Mouse (Mus musculus) layer of hippocampus, adult 9-10 months (tissue): ENCODE measurements at regions not wholly inside any gene's neighbourhood (a gene's known extent, or its start where the extent isn't known, plus 50 kb on each side); places are given as distances from the start of the nearest gene placed in this dataset.

ENCODE experiments used
- DNase-seq: peaks from one replicate; pipeline ENCODE4 v3.0.0; 2022; ENCODE audit warnings: low spot score

DNA sequence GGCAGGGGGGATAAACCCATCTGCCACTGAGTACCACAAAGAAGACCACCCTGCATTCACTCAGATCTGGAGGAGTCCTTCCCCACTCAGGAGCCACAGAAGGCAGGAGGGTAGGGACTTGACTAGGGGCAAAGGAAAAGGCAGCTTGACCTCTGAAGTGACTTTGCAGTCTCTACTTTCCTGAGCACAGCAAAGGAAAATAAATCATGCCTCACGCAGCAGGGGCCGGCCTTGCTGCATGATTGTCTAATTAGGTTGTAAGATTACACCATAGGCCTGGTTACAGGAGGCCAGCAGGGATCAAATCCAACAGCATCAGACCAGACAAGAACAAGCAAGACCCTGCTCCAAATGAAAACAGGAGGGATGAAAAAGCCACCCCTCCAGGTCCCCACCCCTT lies 180.0 kb downstream of the Gm12728 start:
- no peak for DNase-seq

DNA sequence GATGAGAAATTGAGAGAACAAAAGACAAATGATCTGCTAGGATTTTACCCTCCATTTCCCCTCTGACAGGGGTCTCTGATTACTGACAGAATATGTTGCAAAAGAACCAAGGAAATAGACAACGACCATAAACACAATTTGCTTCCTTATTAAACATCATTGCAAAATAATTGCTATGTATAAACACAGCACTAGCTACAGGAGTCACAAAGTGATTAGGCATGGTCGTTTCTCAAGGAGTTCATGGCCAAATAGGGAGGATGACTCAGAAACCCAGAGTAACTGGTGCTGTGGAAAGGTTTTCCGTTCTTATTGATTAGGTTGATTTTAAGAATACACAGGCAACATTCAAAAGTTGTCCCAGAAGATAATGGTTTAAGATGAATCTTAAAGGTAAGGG lies 180.4 kb downstream of the Gm12728 start:
- no peak for DNase-seq

- no peak for DNase-seq
Measured at GRCm38 (mm10) chr4:105972736-105973135, 183.1 kb downstream of the Gm12728 start.

- DNase-seq = no peak
Measured at GRCm38 (mm10) chr4:105973769-105974397, 184.2 kb downstream of the Gm12728 start.

DNA sequence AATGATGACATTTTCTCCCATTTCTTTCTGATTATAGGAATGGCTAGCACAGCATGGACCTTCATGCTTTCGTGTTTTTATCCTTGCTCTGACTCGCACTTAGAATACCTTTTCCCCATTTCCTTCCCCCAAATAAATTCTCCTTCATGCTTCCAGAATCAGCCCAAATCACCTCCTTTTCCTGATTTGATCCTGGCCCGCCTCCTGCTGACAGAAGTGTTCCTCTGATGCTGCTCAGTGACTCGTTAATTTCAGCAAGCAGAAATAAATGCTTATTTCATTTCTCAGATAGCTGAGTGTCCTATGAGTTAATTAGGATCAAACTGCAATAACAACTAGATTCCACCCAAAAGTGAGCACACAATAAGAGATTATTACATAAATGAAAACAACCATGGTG lies 185.3 kb downstream of the Gm12728 start:
- DNase-seq = no peak

DNA sequence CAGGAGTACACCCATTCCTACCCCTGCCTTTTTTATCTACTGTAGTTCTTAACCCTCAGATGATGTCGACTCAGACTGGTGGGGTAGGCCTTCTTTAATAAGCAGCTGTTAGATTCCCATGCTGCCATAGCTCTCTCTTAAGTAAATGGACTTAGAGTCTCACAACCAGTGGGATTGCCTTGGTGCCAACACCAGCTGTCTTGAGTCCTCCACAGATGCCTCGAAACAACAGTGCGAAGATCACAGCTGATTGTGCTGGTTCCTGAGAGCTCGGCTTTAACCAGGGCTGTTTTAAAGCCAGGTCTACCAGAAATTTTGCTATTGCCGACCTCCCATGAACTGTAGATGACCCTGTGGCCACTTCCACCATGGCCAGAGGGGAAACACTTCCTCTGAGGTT lies 189.4 kb downstream of the Gm12728 start:
- DNase-seq = no peak

- no peak for DNase-seq
Measured at GRCm38 (mm10) chr4:105983018-105983417, 193.3 kb downstream of the Gm12728 start.

- DNase-seq = no peak
Measured at GRCm38 (mm10) chr4:105987963-105988602, 198.4 kb downstream of the Gm12728 start.

DNA sequence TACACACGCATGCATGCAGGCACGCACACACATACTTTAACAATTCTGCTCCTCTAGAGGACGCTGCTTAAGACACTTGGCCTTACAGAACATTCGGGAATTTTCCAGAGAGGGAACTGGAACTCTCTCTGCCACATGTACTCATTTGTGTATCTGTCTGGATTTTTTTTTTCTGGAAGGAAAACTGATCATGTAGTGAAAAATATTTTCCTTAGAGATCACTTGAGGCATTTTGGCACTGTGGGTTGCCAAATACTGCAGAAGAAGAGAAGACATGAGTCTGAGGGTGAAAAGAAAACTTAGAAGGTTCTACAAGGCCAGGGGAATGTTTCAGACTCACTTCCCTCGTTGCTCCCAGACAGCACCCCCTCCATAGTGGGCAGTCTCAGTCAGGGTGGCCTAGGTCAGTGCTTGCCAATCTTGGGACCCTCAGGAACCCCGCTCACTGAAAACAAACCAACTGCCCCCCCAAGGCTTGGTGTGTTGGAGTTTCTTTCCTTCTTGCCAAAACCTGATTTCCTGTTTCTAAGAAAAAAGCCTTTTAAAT lies 203.0 kb downstream of the Gm12728 start:
- DNase-seq = no peak

GRCm38 (mm10) chr4:105994390-105994798 lies 204.7 kb downstream of the Gm12728 start:
- no peak for DNase-seq

DNA sequence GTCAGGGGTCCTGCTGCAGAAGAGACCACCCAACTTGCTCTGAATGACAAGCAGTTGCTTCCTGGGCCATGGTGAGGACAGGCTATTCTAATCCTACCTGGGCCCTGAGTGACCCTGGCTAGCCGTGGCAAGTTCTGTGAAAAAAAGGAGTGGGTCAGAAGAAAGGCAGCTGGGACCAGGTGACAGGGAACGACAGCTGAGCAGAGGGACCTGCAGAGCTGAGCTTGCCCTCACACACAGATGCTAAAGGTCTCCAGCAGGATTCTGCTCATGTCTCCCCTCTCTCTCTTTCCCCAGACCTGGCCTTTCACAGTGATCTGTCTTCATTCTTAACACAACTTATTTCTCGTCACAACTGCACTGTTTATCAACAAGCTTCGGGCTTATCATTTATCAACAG lies 206.4 kb downstream of the Gm12728 start:
- no peak for DNase-seq

DNA sequence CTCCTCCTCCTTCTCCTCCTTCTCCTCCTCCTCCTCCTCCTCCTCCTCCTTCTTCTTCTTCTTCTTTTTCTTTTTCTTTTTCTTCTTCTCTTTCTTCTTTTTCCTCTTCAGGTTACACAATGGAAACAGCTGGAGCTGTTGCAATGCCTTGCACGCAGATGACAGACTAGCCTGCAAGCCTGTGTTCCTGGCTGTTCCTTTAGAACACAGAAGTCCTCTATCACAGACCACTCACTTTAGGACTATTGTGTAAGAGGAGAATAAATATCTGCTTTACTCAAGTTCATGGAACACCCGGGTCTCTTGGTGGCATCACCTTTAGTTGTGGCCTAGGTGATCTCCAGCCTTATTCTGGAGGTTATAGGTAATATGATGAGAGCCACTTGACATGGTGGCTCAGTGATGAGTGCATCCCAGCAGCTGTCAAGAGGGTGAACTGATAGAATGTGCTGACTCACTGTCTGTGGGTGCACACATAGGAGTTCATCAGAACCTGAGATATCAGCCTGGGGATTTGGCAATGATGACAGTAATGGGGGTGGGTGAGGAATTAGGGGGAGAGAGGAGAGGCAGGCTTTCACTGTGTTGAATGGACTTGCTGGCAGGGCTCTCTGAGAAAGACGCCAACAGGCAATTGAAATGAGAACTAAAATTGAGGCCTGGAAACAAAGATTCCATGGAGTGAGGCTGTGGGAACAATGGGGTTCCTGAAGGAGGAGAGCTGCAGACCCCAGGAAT lies 207.4 kb downstream of the Gm12728 start:
- DNase-seq = no peak

DNA sequence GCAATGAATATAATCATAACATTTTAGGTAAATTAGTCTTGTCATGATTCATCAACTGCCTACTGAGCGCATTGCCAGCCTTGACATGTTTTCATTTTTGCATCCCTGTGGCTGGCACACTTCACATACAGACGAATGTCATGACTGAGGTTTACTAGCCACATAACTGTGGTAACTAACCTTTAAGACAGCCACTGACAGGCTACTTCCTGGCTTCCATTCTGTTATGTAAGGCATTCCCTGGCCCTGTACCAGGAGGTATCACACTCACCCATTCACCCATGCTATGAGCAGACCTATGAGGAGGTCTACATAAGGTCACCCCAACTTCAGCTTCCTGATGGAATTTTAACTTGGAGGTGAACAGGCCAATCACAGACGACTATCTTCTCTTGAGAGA lies 212.8 kb downstream of the Gm12728 start:
- no peak for DNase-seq

DNA sequence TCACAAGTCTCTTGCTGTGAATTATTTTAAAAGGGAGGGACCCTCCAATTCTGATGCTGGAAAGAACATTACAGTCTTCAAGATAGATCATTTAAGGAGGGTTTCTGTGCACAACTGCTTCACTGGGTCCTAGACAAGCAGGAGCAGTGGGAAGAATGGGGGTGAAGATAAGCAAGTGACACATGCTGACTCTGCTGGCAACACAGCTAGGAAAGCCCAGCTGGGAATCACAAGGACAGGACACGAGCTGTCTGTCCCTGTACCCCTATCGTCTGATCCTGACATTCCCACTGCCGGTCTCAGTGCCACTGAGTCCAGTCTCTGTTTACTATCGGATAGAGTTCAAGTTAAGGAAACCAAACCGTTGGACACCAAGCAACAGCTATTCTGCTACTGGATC lies 216.3 kb downstream of the Gm12728 start:
- DNase-seq = no peak

DNA sequence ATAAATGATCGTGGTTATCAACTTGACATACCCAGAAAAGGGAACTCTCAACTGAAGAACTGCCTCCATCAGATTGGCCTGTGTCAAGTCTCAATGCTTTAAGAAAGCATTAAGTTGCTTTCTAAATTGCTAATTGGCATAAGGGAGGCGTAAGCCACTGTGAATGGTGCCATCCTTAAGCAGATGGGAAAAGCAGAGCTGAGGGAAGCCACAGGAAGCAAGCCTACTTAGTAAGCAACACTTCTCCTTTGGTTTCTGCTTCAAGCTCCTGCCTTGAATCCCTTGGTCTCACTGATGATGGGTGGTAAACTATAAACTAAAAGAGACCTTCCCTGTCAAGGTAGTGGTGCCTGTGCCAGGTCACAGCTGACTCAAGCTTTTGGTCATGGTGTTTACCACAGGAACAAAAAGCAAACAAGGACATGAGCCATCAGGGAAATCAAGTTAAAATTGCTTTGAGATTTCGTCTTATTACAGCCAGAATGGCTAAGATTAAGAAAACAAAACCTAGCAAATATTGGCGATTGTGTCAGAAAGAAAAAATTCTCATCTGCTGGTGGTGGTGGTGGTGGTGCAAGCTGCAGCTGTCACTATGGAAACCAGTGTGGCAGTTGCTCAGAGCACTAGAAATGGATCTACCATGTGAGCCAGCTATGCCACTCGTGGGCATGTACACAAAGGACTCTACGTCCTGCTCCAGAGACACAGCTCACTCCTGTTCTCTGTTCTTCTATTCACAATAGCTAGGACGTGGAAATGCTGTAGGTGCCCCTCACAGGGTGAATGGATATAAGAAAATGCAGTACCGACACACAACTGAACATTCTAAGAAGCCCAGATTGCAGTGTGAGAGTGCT lies 217.9 kb downstream of the Gm12728 start:
- DNase-seq = no peak

GRCm38 (mm10) chr4:106017065-106017646 lies 227.5 kb downstream of the Gm12728 start:
- no peak for DNase-seq

- DNase-seq = no peak
Measured at GRCm38 (mm10) chr4:106018936-106019335, 229.3 kb downstream of the Gm12728 start.

DNA sequence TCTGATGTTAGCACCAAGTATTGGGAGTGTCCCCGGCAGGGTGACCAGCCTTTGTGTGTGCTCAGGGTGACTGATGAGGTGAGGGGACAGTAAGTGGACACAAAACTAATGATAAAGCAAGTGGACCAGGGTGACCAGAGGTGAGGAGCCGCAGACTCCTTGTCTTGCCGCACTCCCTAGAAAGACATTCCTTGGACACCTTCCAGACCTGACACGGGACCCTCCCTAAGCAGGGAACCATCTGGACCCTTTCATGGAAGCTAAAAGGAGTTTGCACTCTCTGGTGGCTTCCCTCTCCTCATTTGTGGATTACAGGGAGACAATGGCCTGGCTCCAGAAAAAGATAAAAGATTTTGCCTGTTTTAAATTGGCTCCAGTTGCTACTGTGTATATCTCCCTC lies 230.7 kb downstream of the Gm12728 start:
- no peak for DNase-seq

- DNase-seq = peak; percentile 35
Measured at GRCm38 (mm10) chr4:106024591-106024990, 234.9 kb downstream of the Gm12728 start.

GRCm38 (mm10) chr4:106025966-106026637 lies 236.4 kb downstream of the Gm12728 start:
- DNase-seq = no peak

DNA sequence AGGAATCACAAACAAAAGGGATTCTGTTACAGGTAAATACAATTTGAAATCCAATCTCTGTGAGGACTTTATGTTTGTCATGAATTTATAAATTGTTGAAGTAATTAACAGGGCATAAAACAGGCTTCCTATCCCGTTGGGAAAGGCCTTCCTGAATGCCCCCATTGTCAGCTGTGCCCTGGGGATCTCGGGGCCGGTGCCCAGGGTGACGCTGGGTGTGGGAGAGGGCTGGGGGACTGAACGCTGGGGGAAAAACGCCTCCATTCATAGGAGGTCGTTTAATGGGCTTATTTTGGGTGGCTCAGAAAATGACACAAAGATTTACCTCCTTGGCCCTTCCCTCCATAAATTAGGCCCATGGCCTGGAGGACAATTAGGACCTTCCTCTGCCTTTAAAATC lies 250.7 kb downstream of the Gm12728 start:
- DNase-seq = no peak
